Mouse (Mus musculus) adrenal gland, adult 8-10 months (tissue): ENCODE measurements around the gene Tspan13. TPM values are rescaled to one million over a fixed set of nuclear protein-coding genes. Genes with fewer than 3 reads are reported as not detected.

Experiments used
- DNase-seq: peaks from one replicate; pipeline ENCODE4 v3.0.0; 2022
- total RNA-seq, 4 experiments: library from RNA; stranded (reverse); gene quantifications; 2 replicates each; pipeline ENCODE4 v1.2.4; 2022

Gene Tspan13
- 10 to 100 TPM in 3 of 4 experiments, 1 to 10 TPM in 1; 8.9 to 18.6 (median 13.8) TPM for total RNA-seq

GRCm38 (mm10) chr12:36042348-36042778, at the start of gene Tspan13:
Gene Tspan13 (minus strand): TSS chr12:36042500.
- DNase-seq: peak; percentile 73

- DNase-seq: no peak
Observed at GRCm38 (mm10) chr12:36091964-36092363, 49.7 kb upstream of the Tspan13 start.

- no peak for DNase-seq
Observed at GRCm38 (mm10) chr12:36089221-36089620, 46.9 kb upstream of the Tspan13 start.

- DNase-seq: no peak
Observed at GRCm38 (mm10) chr12:36088804-36089203, 46.5 kb upstream of the Tspan13 start.

- no peak for DNase-seq
Observed at GRCm38 (mm10) chr12:36085380-36085779, 43.1 kb upstream of the Tspan13 start.

- DNase-seq: no peak
Observed at GRCm38 (mm10) chr12:36078101-36078899, 36.0 kb upstream of the Tspan13 start.

- no peak for DNase-seq
Observed at GRCm38 (mm10) chr12:36072860-36073259, 30.6 kb upstream of the Tspan13 start.

GRCm38 (mm10) chr12:36070231-36070630, 27.9 kb upstream of the Tspan13 start:
- no peak for DNase-seq

GRCm38 (mm10) chr12:36067538-36067937, 25.2 kb upstream of the Tspan13 start:
- no peak for DNase-seq

- no peak for DNase-seq
Observed at GRCm38 (mm10) chr12:36065911-36066310, 23.6 kb upstream of the Tspan13 start.

- DNase-seq: no peak
Observed at GRCm38 (mm10) chr12:36057699-36058098, 15.4 kb upstream of the Tspan13 start.

GRCm38 (mm10) chr12:36050276-36050675, 8.0 kb upstream of the Tspan13 start:
- no peak for DNase-seq

GRCm38 (mm10) chr12:36047593-36047992, 5.3 kb upstream of the Tspan13 start:
- DNase-seq: no peak

GRCm38 (mm10) chr12:36046196-36046595, 3.9 kb upstream of the Tspan13 start:
- DNase-seq: no peak

- DNase-seq: no peak
Observed at GRCm38 (mm10) chr12:36044691-36045090, 2.4 kb upstream of the Tspan13 start.

GRCm38 (mm10) chr12:36041703-36042347, 475 bp downstream of the Tspan13 start:
- DNase-seq: peak; percentile 5

- DNase-seq: no peak
Observed at GRCm38 (mm10) chr12:36041281-36041589, 1.1 kb downstream of the Tspan13 start.

- DNase-seq: no peak
Observed at GRCm38 (mm10) chr12:36040571-36041280, 1.6 kb downstream of the Tspan13 start.

GRCm38 (mm10) chr12:36039541-36040084, 2.7 kb downstream of the Tspan13 start:
- no peak for DNase-seq

- DNase-seq: peak; percentile 20
Observed at GRCm38 (mm10) chr12:36036776-36037175, 5.5 kb downstream of the Tspan13 start.

GRCm38 (mm10) chr12:36036121-36036520, 6.2 kb downstream of the Tspan13 start:
- no peak for DNase-seq

- no peak for DNase-seq
Observed at GRCm38 (mm10) chr12:36035501-36035900, 6.8 kb downstream of the Tspan13 start.

GRCm38 (mm10) chr12:36032419-36032818, 9.9 kb downstream of the Tspan13 start:
- no peak for DNase-seq
